Mouse (Mus musculus): ENCODE results near the gene Slc39a8. TPM values are rescaled to one million over a fixed set of nuclear protein-coding genes. Genes with fewer than 3 reads are reported as not detected.
A peak's percentile ranks its signal among the peaks of the same experiment; 100 is the strongest.

Gene Slc39a8
- total RNA-seq, 2 experiments from 2014 or later = 2.7 to 3.6 TPM

DNA sequence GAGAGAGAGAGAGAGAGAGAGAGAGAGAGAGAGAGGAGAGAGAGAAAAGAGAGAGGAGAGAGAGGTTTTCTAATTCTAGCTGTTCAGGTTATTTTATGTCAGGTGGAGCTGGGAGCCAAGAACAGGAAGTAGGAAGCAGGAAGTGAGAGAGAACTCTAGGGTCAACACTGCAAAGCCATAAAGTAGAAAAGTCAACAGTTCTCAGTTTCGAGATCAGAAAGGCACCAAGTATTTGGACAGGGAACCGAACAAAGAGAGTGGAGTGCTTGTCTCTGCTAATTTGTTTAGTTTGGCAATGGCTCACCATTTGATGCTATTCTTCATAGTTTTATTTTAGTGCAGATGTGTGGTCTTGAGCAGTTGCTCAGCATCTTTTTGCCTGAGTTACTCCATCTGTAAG is 26.5 kb downstream of the Slc39a8 start:
- no peak for DNase-seq

DNA sequence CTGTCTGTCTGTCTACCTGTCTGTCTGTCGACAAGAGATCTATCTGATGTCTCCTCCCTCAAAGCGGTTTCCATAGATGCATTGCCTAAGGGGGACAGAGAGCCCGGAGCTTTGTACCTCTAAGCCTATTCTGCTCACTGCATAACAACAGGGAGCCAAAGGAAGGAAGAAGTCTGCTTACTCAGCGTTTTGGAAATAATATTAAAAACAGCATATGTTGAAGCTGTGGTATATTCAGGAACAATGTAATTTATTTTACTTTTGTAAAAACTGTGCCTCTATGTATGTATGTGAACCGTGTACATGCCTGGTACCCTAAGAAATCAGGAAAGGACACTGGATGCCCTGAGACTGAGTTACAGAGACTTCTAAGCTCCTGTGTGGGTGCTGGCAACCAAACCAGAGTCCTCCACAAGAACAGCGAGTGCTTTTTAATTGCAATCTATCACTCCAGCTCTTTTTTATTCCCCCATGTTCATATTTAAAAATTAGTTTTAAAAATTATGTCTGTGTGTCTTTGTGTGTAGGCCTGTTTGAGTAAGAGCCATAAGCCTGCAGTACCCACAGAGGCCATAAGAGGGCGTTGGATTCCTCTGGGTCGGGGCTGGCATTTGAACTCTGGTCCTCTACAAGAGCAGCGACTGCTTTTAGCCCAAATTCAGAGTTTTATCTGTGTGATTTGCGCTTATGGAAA is 28.7 kb downstream of the Slc39a8 start:
- no peak for DNase-seq

DNA sequence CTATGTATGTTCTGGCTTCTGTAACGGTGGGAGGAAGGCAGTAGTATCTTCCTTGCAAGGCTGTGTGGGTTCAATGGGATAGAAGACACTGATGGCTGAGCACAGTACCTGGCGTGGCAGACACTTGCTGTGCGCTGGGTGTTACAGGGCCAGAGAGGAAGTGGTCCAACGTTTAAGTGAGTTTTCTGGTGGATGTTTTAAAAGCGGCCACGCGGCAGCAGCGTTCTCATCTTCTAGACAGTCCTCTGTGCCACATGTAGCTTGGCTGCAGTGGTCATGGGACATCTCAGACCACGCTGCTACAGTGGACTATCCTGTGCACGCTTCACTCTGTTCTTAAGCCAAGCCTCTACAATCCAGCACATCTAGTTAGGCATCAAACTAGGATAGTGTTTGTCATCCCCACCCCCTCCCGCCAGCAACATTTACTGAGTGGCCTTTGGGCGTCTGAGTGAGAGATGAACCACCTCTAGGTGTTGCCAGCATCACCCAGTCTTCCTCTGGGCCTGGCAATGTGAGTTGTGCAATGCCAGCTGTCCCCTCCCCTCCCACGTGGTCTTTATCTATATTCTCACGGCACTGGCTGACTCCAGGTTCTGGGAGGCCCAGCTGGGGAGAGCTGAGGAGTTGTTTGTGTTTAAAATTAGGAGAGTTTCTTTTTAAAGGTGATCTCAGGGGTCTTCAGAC is 29.4 kb downstream of the Slc39a8 start:
- DNase-seq = no peak

DNA sequence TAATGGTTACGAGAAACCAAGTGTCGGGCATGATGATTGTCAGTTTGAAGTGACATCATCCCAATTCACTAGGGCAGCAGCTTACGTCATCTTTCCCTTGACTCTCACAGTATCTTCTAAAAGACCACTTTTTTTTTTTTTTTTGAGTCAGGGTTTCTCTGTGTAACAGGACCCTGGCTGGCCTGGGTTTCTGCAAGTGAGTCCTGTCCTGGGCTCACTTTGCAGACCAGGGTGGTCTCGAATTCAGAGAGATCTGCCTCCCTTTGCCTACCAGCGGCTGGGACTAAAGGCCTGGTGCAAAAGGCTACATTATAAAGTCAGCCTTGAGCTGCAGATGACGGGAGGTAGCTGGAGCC is 29.9 kb downstream of the Slc39a8 start:
- no peak for DNase-seq

DNA sequence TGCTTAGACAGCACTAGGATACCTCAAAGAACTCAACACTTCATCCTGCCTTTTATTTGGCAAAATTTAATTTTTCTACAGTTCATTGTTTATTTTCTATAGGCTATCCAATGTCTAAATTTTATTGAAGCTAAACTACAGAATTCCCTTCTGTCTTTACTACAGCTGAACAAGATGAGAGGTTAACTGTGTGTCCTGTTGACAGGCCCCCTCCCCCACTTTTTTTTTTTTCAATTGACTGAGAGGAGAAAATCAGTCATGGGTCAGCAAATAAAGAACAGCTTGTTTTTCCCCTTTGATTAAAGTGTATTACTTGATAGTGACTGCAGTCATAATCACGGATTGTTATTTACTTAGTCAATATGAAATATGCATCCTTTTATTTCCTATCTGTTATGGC is 31.2 kb downstream of the Slc39a8 start:
- no peak for DNase-seq

DNA sequence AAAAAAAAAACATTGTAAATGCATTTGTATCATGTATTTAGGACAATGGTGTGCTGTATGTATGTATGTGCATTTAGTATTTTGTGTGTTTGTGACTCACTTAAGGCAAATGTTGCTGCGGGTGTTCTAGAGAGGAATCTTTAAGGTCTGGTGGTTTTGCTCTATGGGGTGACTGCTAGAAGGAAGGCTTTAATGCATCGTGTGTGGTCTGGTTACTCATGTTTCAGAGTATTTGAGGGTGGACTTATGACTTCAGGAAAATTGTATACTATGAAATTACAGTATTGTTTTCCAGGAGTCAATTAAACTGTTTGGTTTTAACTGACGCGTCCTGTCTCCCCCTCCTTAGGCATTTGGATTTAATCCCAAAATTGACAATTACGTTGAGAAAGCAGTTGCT is 32.1 kb downstream of the Slc39a8 start:
- DNase-seq = no peak

DNA sequence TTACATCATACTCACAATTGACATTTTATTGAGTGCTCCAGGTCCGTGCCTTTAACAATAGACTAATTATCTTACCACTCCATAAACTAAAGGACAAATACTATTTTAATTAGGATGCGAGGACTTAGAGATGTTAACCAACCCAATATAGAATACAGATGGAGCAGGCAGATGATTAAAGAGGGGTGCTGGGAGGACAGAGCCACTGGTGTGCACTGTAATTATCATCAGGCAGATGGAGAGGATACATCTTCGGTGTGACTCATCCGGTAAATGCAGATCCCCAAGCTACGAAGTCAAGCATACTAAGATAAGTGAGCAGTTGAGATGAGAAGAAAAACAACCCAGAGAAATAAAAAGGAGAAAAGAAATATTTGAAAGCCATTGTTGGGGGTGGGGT is 34.4 kb downstream of the Slc39a8 start:
- DNase-seq = no peak

DNA sequence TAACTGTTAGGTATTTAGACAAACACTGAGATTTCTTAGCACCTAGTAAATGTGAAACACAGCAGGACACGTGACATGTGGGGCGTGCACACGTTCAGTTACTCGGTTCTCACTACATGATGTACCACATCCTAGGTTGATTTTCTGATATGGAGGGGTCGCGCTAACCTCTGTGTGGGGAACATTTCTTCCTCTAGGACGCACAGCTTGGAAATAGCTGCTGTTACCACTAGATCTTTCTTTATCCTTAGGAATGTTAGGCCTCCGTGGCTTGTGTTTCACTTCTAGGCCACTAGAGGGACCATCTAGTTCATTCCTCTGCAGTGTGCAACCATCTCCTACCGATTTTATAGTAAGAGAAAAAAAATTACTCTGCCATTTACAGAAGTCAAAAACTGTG is 37.7 kb downstream of the Slc39a8 start:
- peak; percentile 16 to 26 for DNase-seq

DNA sequence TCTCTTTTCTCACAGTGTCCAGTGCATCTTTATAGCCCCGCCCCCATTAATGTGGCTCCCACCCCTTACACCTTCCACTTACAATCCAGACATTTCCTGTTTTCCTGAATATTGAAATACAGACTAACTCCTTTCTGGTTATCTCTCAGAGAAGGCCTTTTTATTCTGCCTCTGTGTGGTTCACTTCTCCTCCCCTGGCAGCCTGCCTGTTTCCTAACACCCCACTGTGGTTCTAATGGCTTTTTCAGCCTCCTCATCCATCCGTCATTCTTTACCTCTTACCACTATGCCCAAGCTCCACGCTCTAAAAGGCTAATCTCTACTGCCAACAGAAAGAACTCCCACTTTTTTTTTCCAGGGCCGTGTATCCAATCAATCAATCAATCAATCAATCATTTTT is 44.0 kb downstream of the Slc39a8 start:
- no peak for DNase-seq

DNA sequence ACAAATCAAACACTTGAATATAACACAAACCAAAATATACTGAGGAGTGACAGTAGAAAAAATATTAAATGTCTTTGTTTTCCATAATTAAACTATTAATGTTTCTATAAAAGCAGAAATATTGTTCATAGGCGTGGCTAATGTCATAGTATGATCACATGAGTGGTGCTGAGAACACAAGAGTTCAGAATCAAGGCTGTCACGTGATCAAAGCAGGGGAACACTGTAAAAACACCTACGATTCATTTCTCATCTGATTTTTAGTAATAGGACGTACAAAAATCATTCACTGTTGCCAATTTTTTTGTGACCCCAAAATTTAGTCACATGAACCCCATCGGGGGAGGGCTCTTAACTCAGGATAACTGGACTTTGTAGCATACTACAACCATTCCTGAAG is 47.2 kb downstream of the Slc39a8 start:
- no peak for DNase-seq

DNA sequence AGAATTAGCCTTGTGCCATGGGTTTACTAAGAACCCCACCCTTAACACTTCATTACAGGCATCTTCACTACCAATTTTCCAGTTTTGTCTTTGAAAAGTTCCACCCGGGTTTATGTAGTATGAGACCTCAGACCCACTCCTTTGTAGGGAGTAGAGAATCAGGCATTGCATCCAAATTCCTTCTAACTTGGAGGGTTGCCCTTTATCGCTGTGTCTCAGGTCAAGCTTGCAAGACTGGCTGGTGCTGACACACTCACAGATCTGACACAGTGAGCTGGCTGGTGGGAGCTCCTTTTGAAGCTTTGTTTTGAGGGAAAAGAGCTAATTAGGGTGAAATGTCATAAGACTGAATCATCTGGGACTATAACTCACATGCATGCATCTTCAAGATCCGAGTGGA is 48.5 kb downstream of the Slc39a8 start:
- DNase-seq = no peak

DNA sequence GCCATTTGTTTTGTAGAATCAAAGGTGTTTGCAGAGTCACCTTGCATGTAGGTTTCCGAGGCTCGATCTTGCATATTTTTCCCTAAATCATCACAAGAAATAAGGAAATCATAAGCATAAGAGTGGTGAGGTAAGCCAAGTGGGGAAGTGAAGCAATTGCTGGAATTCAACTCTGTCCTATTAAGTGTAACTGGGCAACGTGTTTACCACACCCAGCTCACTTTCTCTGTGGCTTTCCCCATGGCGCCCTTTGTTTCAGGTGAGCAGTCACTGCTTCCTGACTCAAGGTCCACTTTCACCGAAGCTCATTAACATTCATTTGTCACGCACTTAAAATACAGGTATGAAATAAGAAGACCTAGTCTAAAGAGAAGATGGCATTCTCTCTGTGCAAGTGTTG is 53.0 kb downstream of the Slc39a8 start:
- no peak for DNase-seq

DNA sequence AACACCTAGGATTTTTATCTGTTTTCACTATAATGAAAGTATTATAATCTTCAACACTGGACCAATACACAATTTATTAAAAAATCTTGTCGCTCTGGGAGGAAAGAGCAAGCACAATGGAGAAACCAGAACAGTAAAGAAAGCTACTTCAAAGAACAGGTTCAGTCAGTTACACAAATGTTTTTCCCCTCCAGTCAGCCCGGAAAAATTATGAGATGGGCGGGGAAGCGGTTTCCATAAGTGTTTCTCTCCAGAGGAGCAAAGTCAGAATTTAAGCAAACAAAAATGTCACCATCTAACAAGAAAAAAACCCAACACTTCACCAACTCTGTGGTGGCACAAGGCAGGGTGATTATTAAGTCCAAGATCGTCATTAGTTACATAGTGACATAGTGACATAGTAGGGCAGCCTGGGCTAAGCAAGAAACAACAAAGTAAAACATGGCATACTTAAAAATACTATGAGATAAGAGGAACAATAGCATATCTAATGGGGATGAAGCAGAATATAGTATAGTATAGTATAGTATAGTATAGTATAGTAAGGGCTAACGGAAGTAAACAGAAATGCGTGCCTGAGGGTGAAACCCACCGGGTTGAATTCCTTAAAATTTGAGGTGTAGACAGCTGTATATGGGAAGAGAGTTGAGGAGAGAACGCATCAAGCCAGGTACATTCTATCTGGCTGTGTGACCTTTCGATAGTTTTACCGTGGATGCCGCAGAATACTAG is 61.0 kb downstream of the Slc39a8 start:
- DNase-seq = no peak

DNA sequence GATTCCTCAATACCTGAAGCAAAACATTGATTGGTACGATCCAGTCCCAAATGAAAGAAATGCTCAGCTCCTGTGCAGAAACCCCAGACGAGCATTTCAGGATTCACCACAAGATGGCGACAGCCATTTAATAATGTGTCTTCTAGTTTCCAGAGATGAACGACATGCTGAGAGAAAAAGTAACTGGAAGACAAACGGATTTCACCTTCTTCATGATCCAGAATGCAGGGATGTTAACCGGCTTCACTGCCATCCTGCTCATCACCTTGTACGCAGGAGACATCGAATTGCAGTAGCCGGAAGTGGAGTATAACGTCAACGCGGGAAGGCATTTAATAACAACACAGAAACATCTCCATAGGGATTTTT is 61.6 kb downstream of the Slc39a8 start:
- peak; percentile 60 to 84 for DNase-seq

DNA sequence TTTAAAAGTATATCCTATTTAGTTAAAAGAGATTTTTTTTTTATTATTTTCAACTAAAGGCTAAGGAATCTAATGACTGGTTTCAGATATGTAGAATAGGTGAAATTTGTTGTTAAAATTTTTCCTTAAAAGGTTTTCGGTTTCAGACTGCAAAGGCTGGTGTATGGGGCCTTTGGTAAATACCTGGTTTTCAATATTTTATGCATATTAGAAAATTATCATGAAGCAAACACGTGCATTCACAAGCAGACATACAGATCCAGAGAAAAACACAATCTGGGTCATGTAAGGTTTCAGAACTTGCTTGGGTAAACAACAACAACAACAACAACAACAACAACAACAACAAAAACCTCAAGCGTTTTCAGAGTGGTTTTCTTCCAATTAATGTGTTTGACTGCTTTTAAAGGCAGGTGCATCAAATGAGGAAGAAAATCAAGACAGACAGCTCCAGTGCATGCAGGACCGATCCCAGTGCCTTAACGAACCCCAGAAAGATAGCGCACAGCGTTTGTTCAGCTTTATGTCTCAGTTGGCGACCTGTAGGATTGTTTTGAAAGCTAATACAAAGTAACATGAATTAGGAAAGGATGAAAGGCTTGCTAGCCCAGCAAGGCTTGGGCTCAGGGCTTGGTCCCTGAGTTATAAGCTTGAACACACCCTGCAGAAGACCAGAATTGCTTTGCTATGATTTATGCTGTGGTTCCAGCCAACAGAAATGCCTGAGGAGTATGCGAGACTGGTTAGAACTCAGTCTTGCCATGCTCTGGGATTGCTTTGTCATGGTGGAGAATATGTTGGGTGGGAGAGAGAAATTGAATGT is 62.2 kb downstream of the Slc39a8 start:
- peak; percentile 30 to 32 for DNase-seq

DNA sequence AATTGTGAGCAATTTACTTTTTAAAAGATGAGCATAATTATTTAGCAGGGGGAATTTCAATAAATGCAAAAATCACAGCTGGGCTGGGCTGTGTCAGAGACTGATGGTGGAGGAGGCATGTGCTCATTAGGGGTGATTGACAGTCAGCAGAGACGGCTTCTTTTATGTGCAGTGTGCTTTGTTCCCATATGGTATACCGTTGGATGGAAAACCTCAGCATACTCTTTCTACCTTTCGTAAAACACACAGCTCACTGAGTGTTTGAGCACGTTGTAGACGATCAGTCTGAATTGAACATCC is 62.7 kb downstream of the Slc39a8 start:
- DNase-seq = no peak

DNA sequence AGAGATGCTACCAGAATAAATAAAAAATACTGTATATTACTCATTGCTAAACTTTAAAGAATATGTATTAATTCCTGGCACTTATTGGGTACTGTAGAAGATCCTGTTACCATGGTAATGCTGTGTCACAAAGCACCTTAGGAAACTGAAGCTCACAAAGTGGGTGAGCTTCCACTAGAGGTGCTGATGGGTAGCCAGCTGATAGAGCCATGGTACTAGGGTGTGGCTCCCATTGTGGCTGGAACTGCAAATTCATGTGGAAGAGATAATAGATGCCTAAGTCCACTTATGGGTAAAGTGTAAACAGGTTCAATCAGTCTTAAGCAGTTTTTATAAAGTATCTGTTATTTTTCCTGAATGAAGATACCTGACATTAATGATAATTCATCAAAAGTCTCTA is 64.3 kb downstream of the Slc39a8 start:
- DNase-seq = no peak

DNA sequence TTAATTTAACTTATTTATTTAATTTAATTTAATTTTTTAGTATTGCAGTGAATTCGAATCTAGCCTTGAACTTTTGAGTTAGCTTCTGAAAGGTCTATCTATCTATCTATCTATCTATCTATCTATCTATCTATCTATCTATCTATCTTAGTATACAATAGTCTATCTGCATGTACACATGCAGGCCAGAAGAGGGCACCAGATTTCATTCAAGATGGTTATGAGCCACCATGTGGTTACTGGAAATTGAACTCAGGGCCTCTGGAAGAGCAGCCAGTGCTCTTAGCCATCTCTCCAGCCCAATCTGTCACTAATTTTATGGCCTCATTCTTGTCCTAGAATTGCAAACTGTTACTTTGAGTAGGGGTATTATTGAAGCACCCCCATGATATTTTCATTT is 78.3 kb downstream of the Slc39a8 start:
- DNase-seq = no peak

DNA sequence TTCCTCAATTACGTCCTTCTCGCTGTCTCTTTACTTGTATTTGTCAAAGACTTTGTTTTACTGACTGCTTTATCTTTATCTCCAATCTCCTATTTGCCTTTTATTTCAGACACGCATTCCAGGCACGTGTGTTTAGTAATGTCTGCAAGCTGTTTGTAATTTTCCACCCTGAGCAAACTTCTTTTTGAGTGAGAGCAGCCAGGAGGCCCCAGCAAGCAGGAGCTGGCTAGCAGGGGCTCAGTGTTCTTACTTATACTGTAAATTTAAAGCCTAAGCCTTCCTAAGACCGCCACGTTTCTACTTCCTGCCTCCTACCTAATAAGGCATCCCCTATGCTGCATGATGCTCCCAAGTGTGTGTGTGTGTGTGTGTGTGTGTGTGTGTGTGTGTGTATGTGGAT is 79.8 kb downstream of the Slc39a8 start:
- DNase-seq = no peak

DNA sequence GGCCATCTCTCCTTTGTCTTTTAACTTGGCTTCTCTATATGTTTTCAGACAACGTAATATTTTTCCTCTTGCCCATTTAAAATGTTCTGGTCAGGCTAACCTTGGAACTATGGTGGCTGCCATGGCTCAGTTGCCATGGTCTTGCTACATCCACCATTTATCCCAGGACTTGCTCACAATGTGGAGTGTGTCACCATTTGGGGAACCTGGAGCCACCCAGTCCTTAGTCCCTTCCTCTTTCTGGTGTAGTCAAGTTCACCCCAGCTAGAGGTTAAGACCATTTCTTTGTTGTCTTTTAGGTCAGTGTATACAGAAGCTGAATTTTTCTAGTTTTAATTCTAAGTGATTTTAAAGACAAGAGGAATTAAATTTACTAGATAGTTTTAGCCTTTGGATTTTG is 80.7 kb downstream of the Slc39a8 start:
- no peak for DNase-seq

DNA sequence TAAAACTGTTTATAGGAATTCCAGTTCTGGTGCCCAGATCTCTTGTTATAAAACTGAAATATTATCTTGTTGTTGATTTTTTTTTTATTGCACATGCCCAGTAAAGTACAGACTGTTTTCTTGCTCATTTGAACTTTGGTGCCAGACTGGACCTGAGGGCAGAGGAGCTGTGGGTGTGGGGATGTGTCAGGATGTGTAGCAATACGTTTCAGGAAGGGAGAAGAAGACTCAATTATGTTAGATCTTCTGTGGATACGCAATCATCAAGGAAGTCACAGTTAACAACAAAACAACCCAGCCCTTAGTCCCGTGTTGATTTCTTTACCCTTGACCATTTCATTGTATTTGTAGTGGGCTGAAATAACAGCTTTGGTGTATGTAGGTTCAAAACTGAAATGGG is 81.9 kb downstream of the Slc39a8 start:
- DNase-seq = no peak

DNA sequence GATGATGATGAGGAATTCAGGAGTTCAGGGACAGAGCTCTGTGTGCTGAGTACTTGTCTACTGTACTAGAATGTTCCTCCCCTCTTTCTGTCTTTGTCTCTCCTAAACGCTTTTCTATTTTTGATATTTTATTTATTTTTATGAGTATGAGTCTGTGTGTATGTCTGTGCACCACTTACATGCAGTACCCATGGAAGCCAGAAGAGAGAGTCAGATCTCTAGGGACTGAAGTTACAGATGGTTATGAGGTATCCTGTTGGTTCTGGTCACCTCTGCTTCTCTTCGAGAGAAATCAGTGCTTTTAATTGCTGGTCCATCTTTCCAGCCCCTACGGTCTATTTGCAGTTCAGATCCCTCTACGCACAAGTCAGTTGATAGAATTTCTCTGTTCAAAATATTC is 90.9 kb downstream of the Slc39a8 start:
- no peak for DNase-seq

DNA sequence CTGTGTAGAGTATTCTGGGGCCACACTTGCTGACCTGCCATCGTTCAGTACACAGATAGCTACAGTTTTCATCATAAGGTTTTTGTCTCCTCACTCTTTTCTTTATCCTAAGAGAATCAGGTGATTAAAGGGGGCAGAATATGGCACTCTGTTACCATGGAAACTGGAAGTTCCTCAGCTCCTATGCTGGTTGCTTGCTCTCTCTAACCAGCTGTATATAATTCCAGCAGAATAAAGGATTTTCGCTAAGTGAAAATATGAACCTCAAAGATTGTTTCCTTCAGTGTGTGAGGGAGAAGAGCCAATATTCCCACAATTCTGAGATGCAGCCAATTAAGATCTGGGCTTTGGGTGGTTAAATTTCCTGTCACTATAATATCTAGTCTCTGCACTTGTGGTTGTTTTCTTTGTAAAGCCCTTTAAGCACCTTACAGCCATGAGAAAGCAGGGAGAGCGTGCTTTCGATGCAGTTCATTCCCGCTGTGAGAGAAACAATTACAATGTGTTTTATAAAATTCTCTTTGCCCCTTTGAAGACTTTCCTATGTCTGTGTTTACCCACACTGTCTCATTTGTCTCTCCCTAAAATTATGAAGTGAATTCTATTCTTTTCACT is 93.6 kb downstream of the Slc39a8 start:
- DNase-seq = no peak
